Mouse (Mus musculus): Measurements from ENCODE around the gene Tipin. TPM values are rescaled to one million over a fixed set of nuclear protein-coding genes. Genes with fewer than 3 reads are reported as not detected.

The Tipin gene
- polyA plus RNA-seq (2015; fragmentation: Nextera tagmentation; extraction: Ambion mirVana), result 145 and 166 TPM in 2 replicates

DNA sequence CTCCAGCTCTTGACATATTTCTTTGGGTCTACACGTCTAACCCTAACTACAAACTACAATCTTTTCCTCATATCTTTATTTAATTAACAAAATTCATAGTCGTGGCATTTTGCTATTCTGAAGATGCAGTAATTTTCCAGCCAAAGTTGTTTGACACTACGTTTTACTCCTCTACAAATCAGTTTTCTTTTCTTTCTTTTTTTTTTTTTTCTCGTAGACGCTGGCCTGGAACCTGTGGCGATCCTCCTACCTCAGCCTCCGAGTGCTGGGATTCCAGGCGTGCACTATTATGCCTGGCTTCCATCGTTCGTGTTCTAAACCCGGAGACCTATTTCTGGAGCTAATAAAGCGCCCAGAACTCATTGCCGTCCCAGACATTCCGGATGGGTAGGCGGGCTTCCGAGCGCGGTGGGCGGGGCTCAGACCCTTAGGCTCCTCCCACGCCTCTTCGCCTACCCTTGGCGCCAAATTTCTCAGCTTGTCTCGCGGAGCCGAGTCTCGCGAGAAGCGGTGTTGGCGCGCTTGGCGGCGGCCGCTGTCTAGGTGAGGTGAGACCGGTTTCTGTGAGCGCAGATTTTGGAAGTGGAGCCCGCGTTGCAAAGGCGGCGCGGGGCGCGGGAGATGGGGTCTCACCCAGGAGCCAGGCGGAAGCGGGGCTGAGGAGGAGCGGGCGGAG is at the start of gene Tipin:
Gene Tipin, plus strand, starts transcription at position 477 of the 676 bp plus-strand sequence.
- no peaks in the 10 kb centered on the region for H3K9me3 ChIP-seq (replicated peaks; ENCODE audit: control insufficient read depth, low read length)
- H3K4me3 ChIP-seq (ENCODE audit: low read depth, low read length), result peak within 1 kb of the TSS; percentile 85
- peak within 1 kb of the TSS; percentile 86 for H3K27ac ChIP-seq (ENCODE audit: low read length)
- ATAC-seq (ENCODE audit: low read depth), result peak; percentile 91
- peak within 1 kb of the TSS; percentile 72 for H3K4me2 ChIP-seq (ENCODE audit: low read depth, low read length)
- WGBS (ENCODE audit: insufficient replicate concordance), result 1% methylated on average over 46 of the region's 46 CpGs
- H3K36me3 ChIP-seq (ENCODE audit: control insufficient read depth, insufficient read depth), result no peaks in the 10 kb centered on the region
- H3K27me3 ChIP-seq (ENCODE audit: control insufficient read depth, insufficient read depth, low read depth, low read length), result no peaks in the 10 kb centered on the region
- H3K4me1 ChIP-seq (ENCODE audit: control insufficient read depth, low read depth, low read length), result peaks cover 14% of the 10 kb centered on the region
- H3K9ac ChIP-seq (ENCODE audit: low read depth, low read length), result peak within 1 kb of the TSS; percentile 91

DNA sequence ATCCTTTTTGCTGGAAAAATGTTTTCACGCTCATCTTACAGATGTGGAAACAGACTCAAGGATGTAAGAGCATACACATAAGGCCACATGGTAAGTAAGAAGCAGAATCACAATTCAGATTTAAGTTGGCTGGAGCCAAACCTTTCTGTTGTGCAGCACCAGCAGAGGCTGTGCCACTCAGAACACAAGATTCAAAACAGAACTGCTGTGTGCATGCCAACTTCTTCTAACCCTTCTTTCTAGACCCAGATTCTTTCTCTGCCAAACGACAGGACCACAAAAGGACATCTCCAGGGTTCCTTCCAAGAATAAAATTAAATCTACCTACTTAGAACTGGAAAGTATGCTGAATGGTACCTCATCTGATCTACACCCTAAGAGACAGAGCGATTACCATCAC is 49.7 kb upstream of the Tipin start:
- Histone ChIP-seq H3K27me3 (ENCODE audit: control insufficient read depth, insufficient read depth, low read depth, low read length) (no peaks in the 10 kb centered on the region), H3K27ac (ENCODE audit: low read length) (no peak overlapping the region), H3K4me2 (ENCODE audit: low read depth, low read length) (no peak overlapping the region), H3K36me3 (ENCODE audit: control insufficient read depth, insufficient read depth) (no peaks in the 10 kb centered on the region), H3K4me1 (ENCODE audit: control insufficient read depth, low read depth, low read length) (no peaks in the 10 kb centered on the region; the same call in 1 of the 2 replicates), H3K9me3 (replicated peaks; ENCODE audit: control insufficient read depth, low read length) (no peaks in the 10 kb centered on the region), H3K4me3 (ENCODE audit: low read depth, low read length) (no peak overlapping the region), H3K9ac (ENCODE audit: low read depth, low read length) (no peak overlapping the region)
- no peak for ATAC-seq (ENCODE audit: low read depth)
- 64% methylated on average over 3 of the region's 3 CpGs for WGBS (ENCODE audit: insufficient replicate concordance)

DNA sequence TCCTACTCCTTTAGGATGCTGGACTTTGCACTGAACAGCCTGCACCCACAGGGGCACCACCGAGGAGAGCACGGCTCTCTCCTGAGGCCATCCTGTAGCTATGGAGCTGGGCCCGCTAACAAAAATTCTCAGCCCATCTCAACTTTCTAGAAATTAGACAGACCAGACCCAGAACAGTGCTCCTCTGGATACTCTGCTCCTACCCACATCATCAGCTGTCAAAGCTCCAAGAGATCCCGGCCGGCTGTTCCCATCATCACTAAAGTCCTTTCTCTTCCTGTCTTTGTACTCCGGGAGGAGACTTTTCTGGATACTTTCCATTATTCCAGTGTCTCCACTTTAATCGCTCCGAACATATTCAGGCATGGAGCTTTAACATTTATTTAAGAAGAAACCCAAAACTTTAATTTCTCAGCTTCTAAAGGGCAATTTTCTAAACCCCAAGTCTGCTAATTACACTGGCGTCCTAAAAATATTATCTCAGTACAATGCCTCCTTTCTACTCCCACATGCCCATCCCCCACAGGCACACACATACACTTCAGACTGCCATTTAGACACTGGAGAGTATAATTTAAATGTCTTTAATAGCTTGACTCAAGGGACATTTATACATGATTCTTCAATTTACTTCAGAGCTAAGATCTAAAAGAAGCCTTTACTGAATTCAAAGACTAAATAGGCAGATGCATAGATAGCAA is 49.0 kb upstream of the Tipin start:
- Histone ChIP-seq H3K27ac (ENCODE audit: low read length) (no peak overlapping the region), H3K4me1 (ENCODE audit: control insufficient read depth, low read depth, low read length) (no peaks in the 10 kb centered on the region; the same call in 1 of the 2 replicates), H3K4me3 (ENCODE audit: low read depth, low read length) (no peak overlapping the region), H3K9me3 (replicated peaks; ENCODE audit: control insufficient read depth, low read length) (no peaks in the 10 kb centered on the region), H3K27me3 (ENCODE audit: control insufficient read depth, insufficient read depth, low read depth, low read length) (no peaks in the 10 kb centered on the region), H3K36me3 (ENCODE audit: control insufficient read depth, insufficient read depth) (no peaks in the 10 kb centered on the region), H3K4me2 (ENCODE audit: low read depth, low read length) (no peak overlapping the region), H3K9ac (ENCODE audit: low read depth, low read length) (no peak overlapping the region)
- WGBS (ENCODE audit: insufficient replicate concordance), result 70% methylated on average over 9 of the region's 9 CpGs
- ATAC-seq (ENCODE audit: low read depth), result no peak

DNA sequence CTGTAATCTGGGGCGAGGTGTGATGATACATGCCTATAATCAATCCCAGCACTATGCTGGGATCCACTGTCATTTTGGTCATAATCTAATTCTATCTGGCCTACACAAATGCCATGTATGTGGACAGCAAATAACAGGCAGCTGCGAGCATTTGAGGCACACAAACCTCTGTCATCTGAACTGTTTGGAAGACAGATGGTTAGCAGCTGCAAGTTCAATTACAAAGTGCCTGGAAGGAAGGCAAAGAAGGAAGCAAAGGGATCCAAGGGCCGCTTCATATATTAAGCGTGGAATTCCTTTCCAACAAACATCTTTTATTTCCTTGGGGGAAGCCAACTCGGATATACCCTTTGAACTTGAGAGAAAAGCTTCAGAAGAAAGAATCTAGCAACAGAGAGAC is 47.7 kb upstream of the Tipin start:
- Histone ChIP-seq H3K4me1 (ENCODE audit: control insufficient read depth, low read depth, low read length) (no peaks in the 10 kb centered on the region; the same call in 1 of the 2 replicates), H3K27me3 (ENCODE audit: control insufficient read depth, insufficient read depth, low read depth, low read length) (no peaks in the 10 kb centered on the region), H3K27ac (ENCODE audit: low read length) (no peak overlapping the region), H3K9ac (ENCODE audit: low read depth, low read length) (no peak overlapping the region), H3K36me3 (ENCODE audit: control insufficient read depth, insufficient read depth) (no peaks in the 10 kb centered on the region), H3K4me3 (ENCODE audit: low read depth, low read length) (no peak overlapping the region), H3K9me3 (replicated peaks; ENCODE audit: control insufficient read depth, low read length) (no peaks in the 10 kb centered on the region), H3K4me2 (ENCODE audit: low read depth, low read length) (no peak overlapping the region)
- WGBS (ENCODE audit: insufficient replicate concordance), result 71% methylated on average over 5 of the region's 5 CpGs
- no peak for ATAC-seq (ENCODE audit: low read depth)

DNA sequence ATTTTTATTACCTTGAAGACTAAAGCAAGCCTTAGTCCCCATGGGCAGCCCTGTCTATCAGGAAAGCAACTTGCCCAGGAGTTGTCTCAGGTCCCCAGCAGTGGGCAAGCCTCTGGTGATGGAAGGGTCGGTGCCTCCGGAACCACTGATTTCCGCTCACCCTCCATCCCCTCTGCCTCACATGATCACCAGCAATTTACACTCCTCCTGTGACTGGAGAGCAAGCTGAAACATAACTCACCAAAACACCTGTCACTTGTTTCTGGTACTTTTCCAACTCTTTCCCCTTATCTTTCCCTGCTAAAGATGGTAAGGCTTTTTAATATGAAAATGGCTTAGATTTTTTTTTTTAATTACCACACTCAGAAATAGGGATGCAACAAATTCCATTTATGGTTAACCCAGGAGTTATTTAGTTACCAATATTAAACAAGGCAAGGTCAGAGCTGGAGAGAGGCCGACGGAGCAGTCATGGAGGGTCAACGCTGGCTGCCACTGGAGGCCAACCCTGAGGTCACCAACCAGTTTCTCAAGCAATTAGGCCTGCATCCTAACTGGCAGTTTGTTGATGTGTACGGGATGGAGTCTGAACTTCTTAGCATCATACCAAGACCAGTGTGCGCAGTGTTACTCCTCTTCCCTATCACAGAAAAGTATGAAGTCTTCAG is 46.5 kb upstream of the Tipin start, which contains the start of gene Uchl4:
Gene Uchl4, plus strand, starts transcription at position 434 of the 668 bp plus-strand sequence.
- H3K9ac ChIP-seq (ENCODE audit: low read depth, low read length), result no peak within 1 kb of the TSS
- whole genome bisulfite sequencing (ENCODE audit: insufficient replicate concordance), result 67% methylated on average over 8 of the region's 8 CpGs
- no peak within 1 kb of the TSS for H3K4me3 ChIP-seq (ENCODE audit: low read depth, low read length)
- no peaks in the 10 kb centered on the region for H3K27me3 ChIP-seq (ENCODE audit: control insufficient read depth, insufficient read depth, low read depth, low read length)
- no peaks in the 10 kb centered on the region for H3K9me3 ChIP-seq (replicated peaks; ENCODE audit: control insufficient read depth, low read length)
- no peaks in the 10 kb centered on the region for H3K36me3 ChIP-seq (ENCODE audit: control insufficient read depth, insufficient read depth)
- no peak within 1 kb of the TSS for H3K27ac ChIP-seq (ENCODE audit: low read length)
- no peak for ATAC-seq (ENCODE audit: low read depth)
- no peak within 1 kb of the TSS for H3K4me2 ChIP-seq (ENCODE audit: low read depth, low read length)
- H3K4me1 ChIP-seq (ENCODE audit: control insufficient read depth, low read depth, low read length), result no peaks in the 10 kb centered on the region; the same call in 1 of the 2 replicates

GRCm38 (mm10) chr9:64236056-64236455 is 45.3 kb upstream of the Tipin start:
- H3K4me3 ChIP-seq (ENCODE audit: low read depth, low read length), result no peak overlapping the region
- no peak overlapping the region for H3K4me2 ChIP-seq (ENCODE audit: low read depth, low read length)
- no peak overlapping the region for H3K9ac ChIP-seq (ENCODE audit: low read depth, low read length)
- no peaks in the 10 kb centered on the region for H3K36me3 ChIP-seq (ENCODE audit: control insufficient read depth, insufficient read depth)
- H3K27ac ChIP-seq (ENCODE audit: low read length), result no peak overlapping the region
- no peaks in the 10 kb centered on the region for H3K27me3 ChIP-seq (ENCODE audit: control insufficient read depth, insufficient read depth, low read depth, low read length)
- peaks cover 3% of the 10 kb centered on the region for H3K4me1 ChIP-seq (ENCODE audit: control insufficient read depth, low read depth, low read length)
- WGBS (ENCODE audit: insufficient replicate concordance), result 85% methylated on average over 7 of the region's 7 CpGs
- ATAC-seq (ENCODE audit: low read depth), result no peak
- H3K9me3 ChIP-seq (replicated peaks; ENCODE audit: control insufficient read depth, low read length), result no peaks in the 10 kb centered on the region

DNA sequence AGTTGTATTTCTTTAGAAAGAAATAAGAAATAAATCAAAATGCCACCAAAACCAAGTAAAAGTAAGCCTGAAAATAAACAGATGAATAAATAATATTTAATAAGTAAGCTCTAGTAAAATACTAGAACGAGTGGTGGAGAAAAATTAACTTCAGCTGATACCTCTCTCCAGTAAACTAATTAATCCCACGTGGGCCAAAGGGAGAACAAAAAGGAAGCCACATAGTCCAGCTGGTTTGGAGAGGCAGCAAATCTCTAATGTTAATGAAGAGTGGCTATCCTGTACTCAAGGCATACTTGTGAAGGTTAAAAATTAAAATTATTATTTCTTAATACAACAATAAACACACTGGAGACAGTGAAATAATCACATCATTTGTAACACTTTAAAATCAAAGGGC is 41.3 kb upstream of the Tipin start:
- H3K27ac ChIP-seq (ENCODE audit: low read length), result no peak overlapping the region

GRCm38 (mm10) chr9:64240681-64241080 is 40.7 kb upstream of the Tipin start:
- Histone ChIP-seq H3K9me3 (replicated peaks; ENCODE audit: control insufficient read depth, low read length) (no peaks in the 10 kb centered on the region), H3K36me3 (ENCODE audit: control insufficient read depth, insufficient read depth) (no peaks in the 10 kb centered on the region), H3K9ac (ENCODE audit: low read depth, low read length) (no peak overlapping the region), H3K27me3 (ENCODE audit: control insufficient read depth, insufficient read depth, low read depth, low read length) (no peaks in the 10 kb centered on the region), H3K4me3 (ENCODE audit: low read depth, low read length) (no peak overlapping the region), H3K4me1 (ENCODE audit: control insufficient read depth, low read depth, low read length) (peaks cover 3% of the 10 kb centered on the region), H3K4me2 (ENCODE audit: low read depth, low read length) (no peak overlapping the region), H3K27ac (ENCODE audit: low read length) (no peak overlapping the region)
- 43% methylated on average over 8 of the region's 8 CpGs for WGBS (ENCODE audit: insufficient replicate concordance)
- no peak for ATAC-seq (ENCODE audit: low read depth)

More for the DNA sequence above, 41.3 kb upstream of the Tipin start:
- ATAC-seq (ENCODE audit: low read depth), result no peak
- Histone ChIP-seq H3K4me3 (ENCODE audit: low read depth, low read length) (no peak overlapping the region), H3K27me3 (ENCODE audit: control insufficient read depth, insufficient read depth, low read depth, low read length) (no peaks in the 10 kb centered on the region), H3K9ac (ENCODE audit: low read depth, low read length) (no peak overlapping the region), H3K36me3 (ENCODE audit: control insufficient read depth, insufficient read depth) (no peaks in the 10 kb centered on the region), H3K9me3 (replicated peaks; ENCODE audit: control insufficient read depth, low read length) (no peaks in the 10 kb centered on the region), H3K4me2 (ENCODE audit: low read depth, low read length) (no peak overlapping the region), H3K4me1 (ENCODE audit: control insufficient read depth, low read depth, low read length) (peaks cover 3% of the 10 kb centered on the region)
- 47% methylated on average over 2 of the region's 2 CpGs for WGBS (ENCODE audit: insufficient replicate concordance)
